Mouse (Mus musculus) frontal cortex, adult (tissue): ENCODE results near the gene Astn2.
A peak's percentile ranks its signal among the peaks of the same experiment; 100 is the strongest.

Experiments
- ATAC-seq: cut with Nextera tagmentation; 2 replicates; pipeline ENCODE4 v1.9.2; 2017; ENCODE audit warnings: mild to moderate bottlenecking, moderate library complexity, mixed read lengths; ENCODE audit not compliant: low TSS enrichment

Astn2 gene

DNA sequence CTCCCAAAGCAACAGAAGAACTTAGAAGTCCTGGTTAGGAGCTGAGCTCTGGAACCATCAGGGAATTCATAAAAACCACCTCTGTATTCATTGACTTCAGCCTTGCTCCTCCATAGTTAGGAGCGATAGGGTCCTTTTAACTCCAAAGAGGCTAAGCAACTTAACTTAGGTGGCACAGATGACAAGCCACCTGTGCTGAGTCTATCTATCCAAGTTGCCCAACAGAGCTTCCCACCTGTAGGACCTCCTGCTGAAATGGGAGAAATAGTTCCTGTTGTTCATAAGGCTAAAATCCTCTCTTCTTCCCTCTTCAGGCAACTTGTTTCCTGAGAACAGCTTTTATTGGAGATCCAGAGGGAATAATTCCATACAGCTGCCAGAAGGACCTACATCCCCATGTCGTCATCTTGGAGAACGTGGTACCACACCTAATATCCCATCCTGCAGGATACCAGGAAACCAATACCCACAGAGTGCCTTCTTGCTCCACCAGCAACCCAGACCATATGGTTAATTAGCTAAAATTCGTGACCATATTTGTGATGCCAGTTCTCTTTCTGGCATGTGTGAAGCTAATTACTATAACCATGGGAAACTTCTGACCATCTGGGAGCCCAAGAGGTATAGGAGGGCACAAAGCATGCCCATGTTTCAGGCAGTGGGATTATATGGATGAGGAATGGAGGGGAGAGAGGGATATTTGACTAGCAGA lies 730.0 kb downstream of the Astn2 start:
- ATAC-seq = no peak

DNA sequence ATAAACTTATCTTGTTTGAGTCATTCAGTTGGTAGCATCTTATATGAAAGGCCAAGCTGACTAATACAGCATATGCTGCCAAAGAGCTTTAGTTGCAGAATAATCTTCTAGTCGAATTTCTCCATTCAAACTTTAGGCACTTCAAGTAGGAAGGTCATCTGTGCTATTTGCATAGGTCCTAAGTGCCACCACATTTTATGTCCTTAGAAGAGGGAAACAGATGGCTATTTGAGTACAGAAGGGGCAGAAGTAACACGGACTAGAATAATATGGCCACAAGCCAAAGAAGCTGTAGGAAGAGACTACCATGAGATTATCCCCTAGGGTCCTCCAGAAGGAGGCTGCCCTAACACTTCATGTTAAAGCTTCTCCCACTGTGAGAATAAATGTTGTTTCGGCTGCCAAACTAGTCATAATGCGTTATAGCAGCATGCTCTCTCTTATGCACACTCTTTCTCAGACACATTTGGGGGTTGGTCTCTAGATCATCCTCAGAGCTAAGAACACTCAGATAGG lies 730.9 kb downstream of the Astn2 start:
- ATAC-seq = no peak

DNA sequence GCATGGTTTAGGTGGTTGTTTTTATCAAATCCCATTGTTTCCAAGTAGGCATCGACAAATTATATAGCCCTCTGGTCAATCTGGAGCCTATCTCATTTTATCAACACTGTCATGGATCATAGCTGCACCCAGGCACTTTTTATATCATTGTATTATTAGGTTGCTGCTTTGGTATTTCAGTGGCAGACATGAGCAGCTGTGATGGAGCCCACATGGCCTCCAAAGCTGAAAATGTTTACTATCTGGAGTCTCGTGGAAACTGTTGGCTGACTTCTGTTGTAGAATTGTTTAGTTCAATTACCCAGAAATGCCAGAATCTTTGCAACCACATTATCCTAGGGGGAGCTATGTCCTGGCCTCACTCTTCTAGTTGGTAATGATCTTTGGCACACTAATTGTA lies 732.1 kb downstream of the Astn2 start:
- ATAC-seq = no peak

DNA sequence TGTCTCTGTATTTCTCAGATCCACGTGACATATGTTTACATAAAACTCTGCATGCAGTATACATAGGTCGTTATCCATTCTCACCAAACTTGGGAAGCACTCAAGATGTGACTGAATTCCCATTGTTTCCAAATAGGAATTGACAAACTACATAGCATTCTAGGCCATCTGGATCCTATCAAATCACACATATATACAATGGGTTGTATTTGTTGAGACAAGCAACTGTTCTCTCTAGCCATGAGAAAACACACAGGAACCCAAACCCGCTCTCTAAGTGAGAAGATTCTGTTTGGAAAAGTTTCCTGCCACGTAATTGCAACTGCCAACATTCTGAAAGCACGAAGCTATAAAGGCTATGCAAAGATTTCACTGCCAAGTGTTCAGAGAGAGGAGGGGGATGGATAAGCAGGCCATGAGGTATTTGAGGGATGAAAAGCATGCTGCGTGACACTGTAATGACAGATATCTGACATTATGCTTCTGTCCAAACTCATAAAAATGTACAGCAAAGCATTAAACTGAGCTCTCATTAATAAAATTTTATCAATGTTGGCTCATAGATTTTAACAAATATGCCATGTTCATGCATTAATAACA lies 732.7 kb downstream of the Astn2 start:
- ATAC-seq = no peak

DNA sequence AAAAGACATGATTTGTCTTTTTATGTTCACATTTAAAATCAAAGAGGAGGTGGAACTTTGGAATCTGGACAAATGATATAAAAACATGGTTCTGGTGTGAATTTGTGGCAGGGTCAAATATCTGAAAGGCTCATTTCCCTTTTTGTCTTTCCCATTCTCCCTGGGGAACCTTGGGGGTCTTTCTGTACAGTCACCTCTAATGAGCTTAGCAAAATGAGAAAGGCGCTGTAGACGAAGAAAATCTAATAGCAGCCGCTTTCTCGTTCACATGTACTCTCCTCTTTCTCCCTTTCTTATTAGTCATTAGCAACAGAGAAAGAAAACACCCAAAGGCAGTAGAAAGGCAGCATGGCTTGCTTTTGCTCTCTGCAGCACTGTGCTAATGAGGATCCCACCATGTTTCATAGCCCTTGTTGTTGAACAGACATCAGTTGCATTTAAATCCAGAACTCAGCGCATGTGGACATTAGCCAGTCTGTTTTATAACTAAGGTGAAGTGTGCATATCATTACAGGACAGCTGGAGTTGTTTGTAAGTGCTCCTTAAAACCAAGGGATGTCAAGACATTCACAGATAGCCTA lies 737.3 kb downstream of the Astn2 start:
- ATAC-seq = no peak

DNA sequence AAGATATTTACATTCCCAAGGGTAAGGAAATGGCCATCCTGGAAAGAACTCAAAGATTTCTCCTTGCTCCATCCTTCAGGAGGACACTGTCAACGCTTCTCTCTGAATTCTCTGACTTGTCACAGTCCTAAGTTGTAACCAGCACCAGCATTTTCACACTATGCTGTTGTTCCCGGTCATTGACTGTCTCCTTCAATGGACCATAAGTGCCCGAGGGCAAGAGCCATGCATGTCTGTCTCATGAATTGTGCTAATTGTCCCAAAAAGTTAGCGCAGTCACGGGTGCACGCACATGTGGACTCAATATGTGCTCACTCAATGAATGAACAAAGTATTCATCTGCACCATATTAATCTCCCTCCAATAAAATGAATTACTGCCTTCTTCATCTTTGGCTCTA lies 741.2 kb downstream of the Astn2 start:
- no peak for ATAC-seq

DNA sequence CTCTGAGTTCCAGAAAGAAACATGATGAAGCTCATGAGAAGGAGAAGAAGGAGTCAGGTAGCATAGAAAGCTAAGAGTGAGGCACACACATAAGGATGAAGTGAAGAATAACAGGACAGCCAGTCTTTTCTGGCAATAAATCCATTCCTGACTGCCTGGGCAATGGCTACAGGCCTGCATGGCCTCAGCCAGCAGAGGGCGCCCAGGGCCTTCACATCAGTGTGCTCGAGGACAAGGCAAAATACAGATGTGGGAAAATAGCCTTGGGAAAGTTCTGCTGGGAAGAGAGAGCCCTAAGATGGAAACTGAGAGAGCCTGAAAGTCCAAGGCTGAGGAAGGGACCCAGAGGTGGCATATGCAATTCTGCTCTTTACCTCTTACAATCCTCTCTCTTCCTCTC lies 749.7 kb downstream of the Astn2 start:
- ATAC-seq = peak; percentile 91

DNA sequence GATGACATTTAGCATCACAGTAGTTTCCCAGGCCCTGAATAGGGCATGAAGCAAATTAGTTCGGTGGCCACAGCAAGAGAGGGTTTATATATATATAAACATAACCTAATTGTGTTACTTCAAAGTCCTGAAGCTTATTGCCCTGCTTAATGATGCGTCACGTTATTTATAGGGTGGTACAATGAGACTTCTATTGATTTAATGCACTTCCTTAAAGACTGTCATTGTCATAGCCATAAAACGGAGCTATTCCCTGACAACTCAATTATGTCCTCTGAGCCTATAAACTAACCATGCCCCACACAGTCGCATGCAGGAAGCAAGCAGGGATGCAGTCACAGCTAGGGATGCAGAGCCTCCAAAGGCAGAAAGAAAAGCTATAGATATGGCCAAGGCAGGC lies 761.8 kb downstream of the Astn2 start:
- no peak for ATAC-seq

DNA sequence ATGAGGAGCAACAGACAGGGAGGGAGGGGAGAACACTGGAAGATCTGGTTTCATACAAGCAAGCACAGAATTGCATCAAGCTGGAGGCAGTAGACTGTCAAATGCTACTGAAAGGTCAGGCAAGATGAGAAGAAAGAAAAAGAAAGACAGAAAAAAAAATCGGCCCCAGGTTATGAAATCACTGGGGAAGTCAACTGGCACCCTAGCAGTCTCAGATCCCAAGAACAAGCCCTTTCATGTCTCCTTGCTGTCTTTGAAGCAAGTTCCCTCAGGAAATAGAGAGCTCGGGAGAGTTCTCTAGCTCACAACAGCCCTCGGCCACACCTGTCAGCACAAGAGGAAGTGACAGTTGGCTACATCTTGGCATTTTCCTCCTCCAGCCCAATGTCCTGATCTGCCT lies 766.2 kb downstream of the Astn2 start:
- ATAC-seq = no peak

DNA sequence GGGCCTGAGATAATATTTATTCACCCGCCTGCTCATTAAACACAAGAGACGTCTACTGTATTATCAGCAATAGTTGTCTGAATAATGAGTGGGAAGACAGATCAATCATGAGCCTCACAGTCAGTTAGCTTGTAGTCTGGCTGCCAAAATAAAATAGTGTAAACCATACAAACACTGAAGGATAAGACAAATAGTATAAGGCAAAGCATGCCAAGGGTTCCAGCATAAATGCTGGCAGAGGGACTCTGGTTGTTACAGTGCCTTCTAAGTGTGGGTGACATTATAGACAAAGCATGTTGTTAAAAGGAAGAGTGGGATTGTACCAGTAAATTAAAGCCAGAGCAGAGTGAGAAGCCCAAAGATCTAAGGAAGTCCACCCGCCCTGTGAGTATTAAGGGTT lies 784.3 kb downstream of the Astn2 start:
- no peak for ATAC-seq

DNA sequence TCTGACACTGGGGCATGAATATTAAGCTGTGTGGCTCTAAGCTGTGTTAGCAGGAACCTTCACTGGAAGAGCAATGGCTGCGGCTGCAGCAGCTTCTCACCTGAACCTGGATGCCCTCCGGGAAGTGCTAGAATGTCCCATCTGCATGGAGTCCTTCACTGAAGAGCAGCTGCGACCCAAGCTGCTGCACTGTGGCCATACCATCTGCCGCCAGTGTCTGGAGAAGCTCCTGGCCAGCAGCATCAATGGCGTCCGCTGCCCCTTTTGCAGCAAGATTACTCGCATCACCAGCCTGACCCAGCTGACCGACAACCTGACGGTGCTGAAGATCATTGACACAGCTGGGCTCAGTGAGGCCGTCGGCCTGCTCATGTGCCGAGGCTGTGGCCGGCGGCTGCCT lies 791.3 kb downstream of the Astn2 start:
- no peak for ATAC-seq

DNA sequence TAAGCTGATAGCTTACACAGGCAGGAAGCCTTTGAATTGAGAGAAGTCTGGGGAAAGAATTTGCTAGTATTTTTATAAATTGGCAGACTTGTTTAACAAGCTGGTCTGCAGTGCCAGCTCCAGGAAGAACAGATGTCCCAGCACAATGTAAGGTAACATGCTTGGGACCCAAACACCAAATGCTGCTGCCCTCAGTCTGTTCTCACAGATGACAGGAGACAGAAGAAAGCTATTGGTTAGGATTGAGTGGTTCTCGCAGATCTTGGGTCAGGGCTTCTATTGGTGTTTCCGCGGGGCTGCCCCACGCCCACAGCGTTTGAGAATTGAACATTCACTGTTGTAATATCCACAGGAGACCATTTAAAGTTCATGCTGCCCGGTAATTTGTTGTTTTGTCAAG lies 793.5 kb downstream of the Astn2 start:
- ATAC-seq = peak; percentile 32

DNA sequence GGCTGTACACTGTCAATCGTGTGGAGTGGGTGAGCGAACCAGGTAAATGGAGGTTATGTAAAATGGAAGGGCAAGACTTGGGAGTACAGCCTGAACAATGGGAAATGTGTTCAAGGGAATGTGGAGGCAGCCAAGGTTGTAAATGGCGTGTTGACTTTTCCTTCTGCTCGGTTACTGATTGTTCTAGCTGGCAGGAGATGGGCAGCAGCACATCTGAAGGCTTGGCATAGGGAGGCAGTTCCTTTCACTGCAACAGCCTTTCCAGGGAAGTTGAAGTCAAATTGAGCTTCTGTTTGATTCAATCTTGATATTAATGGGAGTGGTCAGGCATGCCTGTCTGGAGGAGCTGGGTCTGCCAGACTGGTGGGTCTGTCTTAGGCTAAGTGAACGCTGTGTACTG lies 794.1 kb downstream of the Astn2 start:
- ATAC-seq = no peak

DNA sequence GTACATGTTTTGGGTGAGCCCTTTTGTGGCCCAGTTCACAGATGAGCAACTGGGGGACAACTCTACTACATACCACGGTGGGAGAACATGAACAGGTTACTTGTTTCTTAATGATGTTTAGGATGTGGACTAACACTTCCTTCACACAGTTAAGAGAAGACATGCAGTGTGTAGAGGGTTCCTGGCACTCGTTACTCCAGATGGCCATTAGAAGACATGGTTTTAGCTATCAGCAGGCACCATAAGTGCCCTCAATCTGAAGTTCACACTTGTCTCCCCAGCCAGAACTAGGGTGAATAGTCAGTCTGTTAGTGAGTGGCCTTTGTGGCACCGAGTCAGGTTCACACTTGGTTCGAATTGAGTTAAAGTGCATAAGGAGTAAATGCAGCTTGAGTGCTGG lies 796.3 kb downstream of the Astn2 start:
- no peak for ATAC-seq

DNA sequence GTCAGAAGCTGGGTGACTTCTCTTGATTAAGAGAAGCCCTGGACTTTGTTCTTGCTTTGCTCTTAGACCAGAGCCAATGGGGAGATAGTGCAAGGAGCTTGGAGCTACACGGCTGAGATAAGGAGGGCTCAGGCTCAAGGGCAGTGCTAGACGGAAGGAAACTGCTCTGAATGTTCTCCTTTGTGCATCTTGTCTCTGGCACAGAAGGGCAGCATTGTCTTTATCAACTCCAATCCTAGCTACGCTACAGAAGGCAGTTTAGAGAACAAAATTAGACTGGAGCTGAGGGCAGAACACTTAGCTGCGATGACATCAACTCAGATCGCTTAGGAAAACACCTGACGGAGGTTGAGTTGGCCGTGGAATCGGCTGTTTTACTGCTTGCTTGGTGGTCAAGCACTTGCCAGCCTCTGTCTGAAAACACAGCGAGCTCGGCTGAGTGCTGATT lies 797.2 kb downstream of the Astn2 start:
- ATAC-seq = no peak

DNA sequence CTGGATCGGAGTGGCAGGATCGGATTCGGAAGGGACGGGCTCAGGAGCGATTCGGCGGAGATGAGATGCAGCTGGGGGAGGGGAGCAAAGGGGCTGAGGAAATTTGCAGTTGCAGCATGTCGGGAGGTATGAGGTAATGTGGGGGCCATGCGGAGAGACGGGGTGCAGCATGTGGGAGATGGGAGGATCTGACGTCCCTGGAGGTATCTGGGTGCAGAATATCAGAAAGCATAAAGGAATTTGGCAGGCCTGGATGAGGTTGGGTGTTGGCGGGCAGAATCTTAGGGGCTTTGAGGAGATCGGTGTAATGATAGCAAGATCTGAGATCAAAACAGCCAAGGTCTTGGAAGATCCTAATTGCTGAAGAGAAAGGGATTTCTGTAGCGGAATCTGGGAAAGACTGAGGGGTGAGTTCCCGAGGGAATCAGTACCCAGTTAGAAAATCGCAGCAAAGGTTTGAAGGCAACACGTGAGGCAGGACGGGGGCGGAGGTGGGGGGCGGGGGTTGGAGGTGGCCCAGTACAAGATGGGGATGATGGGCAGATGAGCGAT lies 799.2 kb downstream of the Astn2 start:
- peak; percentile 73 for ATAC-seq

DNA sequence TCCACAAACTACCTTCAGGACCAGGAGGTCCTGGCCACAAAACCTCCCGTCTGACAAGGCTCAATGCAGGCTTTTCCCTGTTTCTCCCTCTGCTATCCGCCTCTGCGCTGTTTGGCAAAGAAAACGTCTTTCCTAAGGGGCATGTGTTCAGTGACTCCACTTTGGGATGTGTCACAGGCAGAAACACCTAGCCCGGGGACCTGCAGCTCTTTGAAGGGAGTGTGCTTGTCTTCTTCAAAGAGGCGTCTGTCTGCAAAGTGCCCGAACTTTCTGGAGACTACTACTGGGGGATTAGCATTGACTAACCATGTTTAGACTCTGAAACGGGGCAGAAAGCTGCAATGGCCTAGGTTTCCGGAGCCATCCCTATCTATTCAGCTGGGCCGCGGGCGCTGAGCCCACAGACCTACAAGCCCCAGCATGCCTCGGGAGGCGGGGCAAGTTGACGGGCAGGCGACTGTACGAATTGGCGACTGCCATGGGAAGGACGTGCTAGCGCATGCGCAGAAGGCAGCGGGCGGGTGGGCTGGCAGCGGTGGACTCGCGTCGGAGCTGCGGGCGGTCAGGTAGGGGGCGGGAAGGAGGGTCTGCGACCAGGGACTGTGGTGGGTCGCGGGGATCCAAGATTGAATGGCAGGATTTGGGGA lies 799.8 kb downstream of the Astn2 start, which contains the start of gene Trim32:
Gene Trim32, plus strand, starts transcription at position 483 of the 647 bp plus-strand sequence.
- peak; percentile 84 for ATAC-seq

DNA sequence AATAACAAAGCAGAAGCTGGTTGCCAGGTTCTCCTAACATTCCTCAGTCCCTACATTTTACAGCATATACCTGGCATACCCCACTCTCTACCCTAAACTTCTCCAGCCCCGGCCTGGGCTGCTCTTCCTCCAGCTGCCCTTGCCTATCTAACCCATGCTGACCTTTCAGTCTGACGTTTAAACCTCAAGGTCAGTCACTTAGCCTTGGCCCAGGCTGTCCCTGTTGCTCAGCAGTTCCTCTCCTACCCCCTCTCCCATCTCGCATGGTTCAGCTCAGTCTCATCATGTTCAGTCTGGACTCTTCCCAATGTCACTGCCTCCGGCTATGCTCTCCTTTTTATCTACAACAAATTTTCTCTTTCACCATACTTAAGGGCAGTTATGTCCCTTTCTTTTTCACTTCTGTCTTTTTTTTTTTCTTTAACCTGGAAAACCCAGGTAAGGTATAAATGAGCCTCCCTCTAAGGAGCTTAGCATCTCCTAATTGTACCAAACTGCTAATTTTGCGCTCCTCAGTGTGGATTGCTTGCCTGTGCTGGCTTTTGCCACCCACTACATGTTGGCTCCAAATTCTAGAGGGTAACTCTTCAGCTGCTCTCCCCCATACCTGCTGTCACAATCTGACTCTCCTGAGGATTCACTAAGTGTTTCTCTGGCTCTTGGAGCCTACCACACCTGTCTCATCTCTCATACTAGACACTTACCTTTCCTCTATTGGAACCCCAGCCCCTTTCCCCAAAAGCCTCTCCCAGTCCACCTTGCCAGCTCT lies 809.6 kb downstream of the Astn2 start:
- peak; percentile 95 for ATAC-seq

DNA sequence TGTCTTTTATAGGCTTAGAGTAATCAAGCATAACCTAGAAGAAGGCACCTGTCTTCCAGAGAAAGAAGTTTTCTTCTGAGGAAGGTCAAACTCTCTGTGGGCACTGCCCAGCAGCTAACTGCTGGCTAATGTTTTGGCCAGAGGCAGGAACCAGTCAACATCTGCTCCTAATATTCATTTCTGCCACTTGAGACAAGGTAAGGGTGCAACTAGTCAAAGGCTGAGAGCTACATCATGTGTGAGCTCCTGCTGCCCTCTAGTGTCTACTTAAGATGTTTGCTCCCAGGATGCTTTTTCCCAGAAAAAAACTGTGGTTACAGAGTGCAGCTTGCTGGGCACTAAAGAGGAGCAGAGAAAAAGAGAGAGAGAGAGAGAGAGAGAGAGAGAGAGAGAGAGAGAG lies 814.6 kb downstream of the Astn2 start:
- ATAC-seq = peak; percentile 92

DNA sequence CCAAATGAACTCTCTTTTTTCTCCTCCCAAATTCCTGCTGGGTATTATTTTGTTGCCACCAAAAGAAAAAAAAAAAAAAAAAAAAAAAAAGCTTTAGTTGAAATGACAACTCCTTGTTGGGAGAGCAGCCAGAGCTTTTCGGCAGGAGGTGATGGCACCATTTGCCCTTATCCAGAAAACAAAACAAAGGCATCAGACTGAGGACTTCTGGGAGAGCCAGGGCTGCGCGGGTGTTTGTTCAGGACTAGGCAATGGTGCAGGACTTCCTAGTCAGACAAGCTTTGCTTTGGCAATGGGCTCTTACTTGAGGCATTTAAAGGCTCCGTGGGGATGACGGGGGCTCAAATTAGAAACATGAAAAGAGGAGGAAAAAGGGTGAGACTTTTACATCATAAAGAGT lies 817.5 kb downstream of the Astn2 start:
- ATAC-seq = no peak

DNA sequence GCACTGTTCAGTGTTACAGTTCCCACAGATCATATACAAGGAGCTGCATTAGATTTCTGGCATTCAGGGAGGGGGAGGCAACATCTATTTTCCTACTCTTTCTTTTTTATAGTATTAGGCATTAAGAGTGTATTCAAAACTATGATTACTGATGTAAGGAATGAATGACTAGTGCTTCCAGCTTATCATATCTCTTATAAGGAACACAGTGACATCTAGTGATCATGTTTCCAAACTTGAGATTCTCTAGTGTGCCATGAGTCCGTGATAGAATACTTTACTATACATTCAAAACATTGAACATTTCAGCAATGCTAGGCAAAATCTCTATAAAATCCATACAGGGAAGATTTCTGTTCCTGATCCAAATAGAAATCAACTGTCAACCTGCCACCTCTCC lies 824.2 kb downstream of the Astn2 start:
- peak; percentile 96 for ATAC-seq

DNA sequence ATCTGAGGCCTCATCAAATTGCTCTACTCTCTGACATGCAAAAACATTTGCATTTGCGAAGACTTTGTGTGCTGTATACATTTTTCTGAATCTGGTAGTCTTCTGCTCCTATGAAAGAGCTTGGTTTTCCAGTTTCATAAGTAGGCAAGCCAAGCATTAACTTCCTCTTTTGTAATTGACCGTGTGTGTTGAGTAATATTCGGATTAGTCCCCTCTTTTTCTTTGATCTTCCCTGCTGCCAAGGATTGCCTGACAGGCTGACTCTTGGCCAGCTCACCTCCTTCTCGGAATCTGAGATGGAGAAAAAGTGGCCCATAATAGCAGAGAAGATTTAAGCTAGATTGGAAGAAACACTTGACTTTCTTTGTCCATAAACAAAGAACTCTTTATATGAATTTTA lies 838.9 kb downstream of the Astn2 start:
- ATAC-seq = no peak
